Mouse (Mus musculus) left cerebral cortex, postnatal 36 days (tissue): ENCODE results near the gene AU040320. TPM values are rescaled to one million over a fixed set of nuclear protein-coding genes. Genes with fewer than 3 reads are reported as not detected.

ENCODE experiments used
- DNase-seq, 2 experiments: peaks; one replicate each; pipeline ENCODE4 v3.0.0; 2021 to 2022; ENCODE audit warnings: low spot score in 2 of 2, mixed read lengths in 1 of 2
- intact Hi-C: fragments of 180-260 bp; cut with DNase I; formaldehyde crosslinking; loops from one replicate; pipeline ENCODE4 v1.15.1; 2025
- total RNA-seq, 2 experiments: library from RNA; stranded (reverse); gene quantifications; 2 replicates each; pipeline ENCODE4 v1.2.3; 2021

Gene AU040320
- total RNA-seq, 2 experiments from 2014 or later: 53.7 to 56.7 TPM

- intact Hi-C loops: no loop called here
- no peak for DNase-seq
Measured at GRCm38 (mm10) chr4:126779148-126779581, 25.8 kb downstream of the AU040320 start.

GRCm38 (mm10) chr4:126779826-126780775 lies 26.8 kb downstream of the AU040320 start:
- intact Hi-C loops: no loop called here
- DNase-seq: no peak

GRCm38 (mm10) chr4:126781871-126782270 lies 28.5 kb downstream of the AU040320 start:
- intact Hi-C loops: no loop called here
- no peak for DNase-seq

- peak; percentile 25 to 26 for DNase-seq
- intact Hi-C loops: no loop called here
Measured at GRCm38 (mm10) chr4:126782512-126782911, 29.2 kb downstream of the AU040320 start.

GRCm38 (mm10) chr4:126782996-126783395 lies 29.7 kb downstream of the AU040320 start:
- DNase-seq: peak; percentile 25 to 47
- intact Hi-C loops: no loop called here

GRCm38 (mm10) chr4:126792341-126793102 lies 39.2 kb downstream of the AU040320 start:
- peak; percentile 32 to 39 for DNase-seq

GRCm38 (mm10) chr4:126802174-126802573 lies 48.8 kb downstream of the AU040320 start:
- no peak for DNase-seq
- intact Hi-C loops: no loop called here

More at GRCm38 (mm10) chr4:126792341-126793102, 39.2 kb downstream of the AU040320 start:
- intact Hi-C loops: loop anchor here (5.0 kb wide), 1 partner anchor 40 kb away; the partner anchor contains the start of genes AU040320 and Ncdn

GRCm38 (mm10) chr4:126803268-126803873 lies 50.0 kb downstream of the AU040320 start:
- DNase-seq: no peak
- intact Hi-C loops: no loop called here

- DNase-seq: no peak
- intact Hi-C loops: no loop called here
Measured at GRCm38 (mm10) chr4:126805741-126806140, 52.4 kb downstream of the AU040320 start.

GRCm38 (mm10) chr4:126806692-126807427 lies 53.5 kb downstream of the AU040320 start:
- intact Hi-C loops: no loop called here
- no peak for DNase-seq

GRCm38 (mm10) chr4:126810566-126810965 lies 57.2 kb downstream of the AU040320 start:
- intact Hi-C loops: no loop called here
- DNase-seq: no peak

GRCm38 (mm10) chr4:126813212-126813611 lies 59.9 kb downstream of the AU040320 start:
- no peak for DNase-seq

GRCm38 (mm10) chr4:126814854-126815253 lies 61.5 kb downstream of the AU040320 start:
- no peak for DNase-seq
- intact Hi-C loops: no loop called here

More at GRCm38 (mm10) chr4:126813212-126813611, 59.9 kb downstream of the AU040320 start:
- intact Hi-C loops: no loop called here

GRCm38 (mm10) chr4:126822891-126823882 lies 69.8 kb downstream of the AU040320 start:
- no peak for DNase-seq
- intact Hi-C loops: loop anchor here (5.0 kb wide), 1 partner anchor 71 kb away; the partner anchor contains the start of genes AU040320 and Ncdn

- no peak for DNase-seq
- intact Hi-C loops: loop anchor here (5.0 kb wide), 1 partner anchor 72 kb away; the partner anchor contains the start of genes AU040320 and Ncdn
Measured at GRCm38 (mm10) chr4:126823917-126824316, 70.6 kb downstream of the AU040320 start.

- intact Hi-C loops: no loop called here
- no peak for DNase-seq
Measured at GRCm38 (mm10) chr4:126831122-126831521, 77.8 kb downstream of the AU040320 start.

GRCm38 (mm10) chr4:126838799-126839198 lies 85.5 kb downstream of the AU040320 start:
- DNase-seq: no peak

More at GRCm38 (mm10) chr4:126838799-126839198, 85.5 kb downstream of the AU040320 start:
- intact Hi-C loops: loop anchor here (2.0 kb wide), 1 partner anchor 86 kb away; the partner anchor contains the start of genes AU040320 and Ncdn
